8 mouse cellular contexts compared by ENCODE assay signal in the genomic region with DNA sequence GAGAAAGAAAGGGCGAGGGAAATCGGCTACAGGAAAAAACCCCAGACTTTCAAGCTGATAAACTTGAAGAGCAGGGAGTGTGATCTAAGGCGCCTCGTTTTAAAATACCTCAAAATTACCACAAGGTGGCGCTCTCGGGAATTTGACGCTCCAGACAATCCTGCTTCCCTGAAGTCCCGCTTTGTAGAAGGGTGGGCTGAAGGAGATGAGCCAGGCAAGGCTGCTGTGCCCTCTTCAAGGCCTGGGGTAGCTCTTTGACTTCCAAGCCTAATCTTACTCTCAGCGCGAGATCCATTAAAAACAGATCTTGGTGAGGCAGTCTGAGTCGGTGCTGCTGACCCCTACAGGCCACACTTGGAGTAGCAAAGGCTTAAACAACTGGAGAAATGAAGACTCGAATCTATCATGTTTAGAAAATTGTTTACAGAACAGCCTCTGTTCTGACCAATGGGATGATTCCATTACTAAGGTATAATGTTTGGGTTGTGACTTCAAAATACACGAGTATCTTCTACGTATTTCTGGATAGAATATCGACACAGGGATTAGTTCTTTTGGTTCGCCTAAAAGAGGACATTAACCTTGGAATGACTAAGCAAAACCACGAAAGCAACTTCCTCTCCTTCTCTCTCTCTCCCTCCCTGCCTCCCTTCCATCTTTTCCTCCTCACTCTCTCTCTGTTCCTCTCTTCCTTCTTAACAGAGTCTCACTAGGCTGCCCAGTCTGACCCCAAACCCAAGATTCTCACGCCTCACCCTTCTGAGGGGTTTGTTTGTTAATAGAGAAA.
DNase-seq lines count a peak whose midpoint lies in the region; ATAC-seq lines count a peak whose summit lies in the region.

No protein-coding gene starts in this region.

- H3K4me3 ChIP-seq in brown adipose tissue, adult 24 weeks (ENCODE audit: insufficient read depth, low read depth, low read length) = peak overlapping the region; percentile 60
- H3K4me3 ChIP-seq in heart, embryonic 15.5 days = peak overlapping the region; percentile 45
- H3K4me3 ChIP-seq in liver, embryonic 13.5 days (replicated peaks) = peak overlapping the region; percentile 45
- H3K4me3 ChIP-seq in stomach, embryonic 14.5 days (ENCODE audit: low read depth, low read length) = peak overlapping the region; percentile 22

- H3K4me2 ChIP-seq in heart, embryonic 15.5 days = peak overlapping the region; percentile 64
- peak overlapping the region; percentile 58 for H3K4me2 ChIP-seq in liver, embryonic 13.5 days
- H3K4me2 ChIP-seq in stomach, embryonic 14.5 days (replicated peaks; ENCODE audit: low read depth, low read length) = peak overlapping the region; percentile 49

- H3K27ac ChIP-seq in brown adipose tissue, adult 24 weeks (replicated peaks; ENCODE audit: low read depth, low read length) = peak overlapping the region; percentile 66
- no peak overlapping the region for H3K27ac ChIP-seq in heart, embryonic 15.5 days
- H3K27ac ChIP-seq in liver, embryonic 13.5 days = peak overlapping the region; percentile 84
- no peak overlapping the region for H3K27ac ChIP-seq in stomach, embryonic 14.5 days (ENCODE audit: low read length)

- no peaks in the 10 kb centered on the region for H3K4me1 ChIP-seq in brown adipose tissue, adult 24 weeks (ENCODE audit: control insufficient read depth, insufficient read depth, insufficient read length, low read length)
- 0 out of 2 replicates have a peak, but pooled peaks cover 3% of the 10 kb centered on the region for H3K4me1 ChIP-seq in heart, embryonic 15.5 days (replicated peaks)
- peaks cover 49% of the 10 kb centered on the region for H3K4me1 ChIP-seq in liver, embryonic 13.5 days (replicated peaks)
- H3K4me1 ChIP-seq in stomach, embryonic 14.5 days (ENCODE audit: control insufficient read depth, insufficient read depth, low read length) = no peaks in the 10 kb centered on the region

- no peaks in the 10 kb centered on the region for H3K36me3 ChIP-seq in heart, embryonic 15.5 days
- no peaks in the 10 kb centered on the region for H3K36me3 ChIP-seq in liver, embryonic 13.5 days
- no peaks in the 10 kb centered on the region for H3K36me3 ChIP-seq in stomach, embryonic 14.5 days (ENCODE audit: control insufficient read depth, insufficient read depth, low read length)

- H3K9me3 ChIP-seq in heart, embryonic 15.5 days (replicated peaks) = no peaks in the 10 kb centered on the region
- H3K9me3 ChIP-seq in liver, embryonic 13.5 days (replicated peaks) = no peaks in the 10 kb centered on the region
- no peaks in the 10 kb centered on the region for H3K9me3 ChIP-seq in stomach, embryonic 14.5 days (ENCODE audit: control insufficient read depth, low read depth, low read length)

- no peaks in the 10 kb centered on the region for H3K27me3 ChIP-seq in heart, embryonic 15.5 days
- no peaks in the 10 kb centered on the region for H3K27me3 ChIP-seq in liver, embryonic 13.5 days
- H3K27me3 ChIP-seq in stomach, embryonic 14.5 days (ENCODE audit: control insufficient read depth, insufficient read depth, low read length) = no peaks in the 10 kb centered on the region

- WGBS in heart, embryonic 15.5 days = 23% methylated on average over 18 of the region's 18 CpGs
- WGBS in liver, embryonic 13.5 days (ENCODE audit: insufficient replicate concordance) = 7% methylated on average over 18 of the region's 18 CpGs
- 19% methylated on average over 18 of the region's 18 CpGs for WGBS in stomach, embryonic 14.5 days

- no peak overlapping the region; the same call in 1 of the 2 replicates for H3K9ac ChIP-seq in heart, embryonic 15.5 days
- peak overlapping the region; percentile 56 for H3K9ac ChIP-seq in liver, embryonic 13.5 days
- no peak overlapping the region for H3K9ac ChIP-seq in stomach, embryonic 14.5 days (replicated peaks; ENCODE audit: low read depth, low read length)

- peak; percentile 57 to 71 for DNase-seq in CD8-positive naive resting alpha-beta T cell, adult 2 months (ENCODE audit: low read depth in 2 of 2, low spot score in 2 of 2)
- peak; percentile 60 for DNase-seq in kidney, postnatal 14 days
- DNase-seq in liver, embryonic 13.5 days = peak; percentile 73
- peak; percentile 76 to 77 for DNase-seq in natural killer cell, adult 2 months (ENCODE audit: low spot score in 2 of 2)

- peak; percentile 85 for ATAC-seq in erythroid progenitor cell, adult 5-6 weeks (replicated peaks; ENCODE audit: low FRiP score, poor library complexity, severe bottlenecking)
- ATAC-seq in heart, embryonic 15.5 days (replicated peaks; ENCODE audit: insufficient number of reproducible peaks, insufficient read depth, low FRiP score, low read depth) = peak; percentile 55
- ATAC-seq in liver, embryonic 13.5 days (ENCODE audit: low read depth) = peak; percentile 82
- ATAC-seq in stomach, embryonic 14.5 days (ENCODE audit: insufficient number of reproducible peaks, insufficient read depth, low FRiP score, low read depth) = peak; percentile 75; the same call in 1 of the 2 replicates

Comparison
In these comparisons a context has a peak if more than half of its experiments do, and no peak if none do; other contexts are left out.
1. H3K27ac ChIP-seq: peak in brown adipose tissue, adult 24 weeks (single experiment) and liver, embryonic 13.5 days (single experiment); none in heart, embryonic 15.5 days (single experiment) and stomach, embryonic 14.5 days (single experiment).
2. Peak in every context shown above with its lines, with median percentiles within 50 percentile points of each other: DNase-seq, H3K4me3 ChIP-seq, ATAC-seq and H3K4me2 ChIP-seq.